Mouse (Mus musculus): ENCODE results near the gene Ppm1l. TPM values are rescaled to one million over a fixed set of nuclear protein-coding genes. Genes with fewer than 3 reads are reported as not detected.
"Not testable (repeated sequence)": the region's sequence is repeated elsewhere in the genome, so short reads cannot be mapped to it uniquely, and the experiment has no call there.

Ppm1l gene
- total RNA-seq, 2 experiments from 2014 or later, result 12.9 to 23.2 TPM

GRCm38 (mm10) chr3:69556092-69556778, 239.6 kb downstream of the Ppm1l start:
- no peak for ATAC-seq (replicated peaks; ENCODE audit: low FRiP score, low TSS enrichment, poor library complexity, severe bottlenecking)

- no peak for ATAC-seq (replicated peaks; ENCODE audit: low FRiP score, low TSS enrichment, poor library complexity, severe bottlenecking)
Measured at GRCm38 (mm10) chr3:69559316-69559974, 242.8 kb downstream of the Ppm1l start.

GRCm38 (mm10) chr3:69559975-69560330, 243.3 kb downstream of the Ppm1l start:
- no peak for ATAC-seq (replicated peaks; ENCODE audit: low FRiP score, low TSS enrichment, poor library complexity, severe bottlenecking)

- ATAC-seq (replicated peaks; ENCODE audit: low FRiP score, low TSS enrichment, poor library complexity, severe bottlenecking), result no peak
Measured at GRCm38 (mm10) chr3:69561686-69562085, 245.0 kb downstream of the Ppm1l start.

- no peak for ATAC-seq (replicated peaks; ENCODE audit: low FRiP score, low TSS enrichment, poor library complexity, severe bottlenecking)
Measured at GRCm38 (mm10) chr3:69563406-69563805, 246.7 kb downstream of the Ppm1l start.

- ATAC-seq (replicated peaks; ENCODE audit: low FRiP score, low TSS enrichment, poor library complexity, severe bottlenecking), result not testable (repeated sequence)
Measured at GRCm38 (mm10) chr3:69565586-69565985, 248.9 kb downstream of the Ppm1l start.

- no peak for ATAC-seq (replicated peaks; ENCODE audit: low FRiP score, low TSS enrichment, poor library complexity, severe bottlenecking)
Measured at GRCm38 (mm10) chr3:69572561-69572960, 255.9 kb downstream of the Ppm1l start.

GRCm38 (mm10) chr3:69575577-69575976, 258.9 kb downstream of the Ppm1l start:
- ATAC-seq (replicated peaks; ENCODE audit: low FRiP score, low TSS enrichment, poor library complexity, severe bottlenecking), result no peak

GRCm38 (mm10) chr3:69576715-69577114, 260.1 kb downstream of the Ppm1l start:
- no peak for ATAC-seq (replicated peaks; ENCODE audit: low FRiP score, low TSS enrichment, poor library complexity, severe bottlenecking)

- no peak for ATAC-seq (replicated peaks; ENCODE audit: low FRiP score, low TSS enrichment, poor library complexity, severe bottlenecking)
Measured at GRCm38 (mm10) chr3:69578791-69579190, 262.1 kb downstream of the Ppm1l start.

- ATAC-seq (replicated peaks; ENCODE audit: low FRiP score, low TSS enrichment, poor library complexity, severe bottlenecking), result no peak
Measured at GRCm38 (mm10) chr3:69583798-69584197, 267.1 kb downstream of the Ppm1l start.

GRCm38 (mm10) chr3:69588101-69588760, 271.6 kb downstream of the Ppm1l start:
- ATAC-seq (replicated peaks; ENCODE audit: low FRiP score, low TSS enrichment, poor library complexity, severe bottlenecking), result no peak

GRCm38 (mm10) chr3:69593426-69593825, 276.8 kb downstream of the Ppm1l start:
- ATAC-seq (replicated peaks; ENCODE audit: low FRiP score, low TSS enrichment, poor library complexity, severe bottlenecking), result no peak

- no peak for ATAC-seq (replicated peaks; ENCODE audit: low FRiP score, low TSS enrichment, poor library complexity, severe bottlenecking)
Measured at GRCm38 (mm10) chr3:69594071-69594470, 277.4 kb downstream of the Ppm1l start.

GRCm38 (mm10) chr3:69596116-69596515, 279.5 kb downstream of the Ppm1l start:
- ATAC-seq (replicated peaks; ENCODE audit: low FRiP score, low TSS enrichment, poor library complexity, severe bottlenecking), result no peak

- ATAC-seq (replicated peaks; ENCODE audit: low FRiP score, low TSS enrichment, poor library complexity, severe bottlenecking), result no peak
Measured at GRCm38 (mm10) chr3:69597211-69597610, 280.6 kb downstream of the Ppm1l start.

- no peak for ATAC-seq (replicated peaks; ENCODE audit: low FRiP score, low TSS enrichment, poor library complexity, severe bottlenecking)
Measured at GRCm38 (mm10) chr3:69597816-69598215, 281.2 kb downstream of the Ppm1l start.

GRCm38 (mm10) chr3:69598261-69599165, 281.9 kb downstream of the Ppm1l start, which contains the start of gene B3galnt1:
Gene B3galnt1 (minus strand): TSS chr3:69598960.
- ATAC-seq (replicated peaks; ENCODE audit: low FRiP score, low TSS enrichment, poor library complexity, severe bottlenecking), result peak; percentile 52; the same call in 1 of the 2 replicates

- peak; percentile 18; the same call in 1 of the 2 replicates for ATAC-seq (replicated peaks; ENCODE audit: low FRiP score, low TSS enrichment, poor library complexity, severe bottlenecking)
Measured at GRCm38 (mm10) chr3:69599166-69599500, 282.5 kb downstream of the Ppm1l start.

- ATAC-seq (replicated peaks; ENCODE audit: low FRiP score, low TSS enrichment, poor library complexity, severe bottlenecking), result no peak
Measured at GRCm38 (mm10) chr3:69606923-69607322, 290.3 kb downstream of the Ppm1l start.
